Mouse (Mus musculus) kidney, adult 2 months (tissue): ENCODE results near the gene Bcar1.

ENCODE experiments used
- CTCF ChIP-seq: fragments of 200-500 bp; conservative IDR thresholded peaks from 2 replicates; pipeline ENCODE4 v1.5.1; 2011; ENCODE audit warnings: low read depth, mild to moderate bottlenecking, control low read depth, low read length, moderate library complexity, mixed read lengths; ENCODE audit not compliant: insufficient read depth, insufficient read length
- POLR2A ChIP-seq: fragments of 200-500 bp; IDR thresholded peaks from one replicate; pipeline ENCODE4 v1.6.1; 2011; ENCODE audit warnings: low read depth, low read length, control low read depth

GRCm38 (mm10) chr8:111754088-111754487 lies 10.5 kb upstream of the Bcar1 start:
- TF ChIP-seq POLR2A = no peak
- no peak for TF ChIP-seq CTCF
